Mouse (Mus musculus): ENCODE measurements around the gene Coro2a. TPM values are rescaled to one million over a fixed set of nuclear protein-coding genes. Genes with fewer than 3 reads are reported as not detected.

Coro2a gene
- polyA plus RNA-seq, 1 experiment, result 36.0 TPM

- H3K4me1 ChIP-seq (ENCODE audit: control insufficient read depth, insufficient read depth, insufficient read length), result peaks cover 41% of the 10 kb centered on the region; the same call in 1 of the 2 replicates
- DNase-seq (ENCODE audit: low read depth in 1 of 2, low spot score in 2 of 2), result no peak
- H3K4me3 ChIP-seq (ENCODE audit: extremely low read depth, insufficient read depth, insufficient read length), result no peak overlapping the region
- TF ChIP-seq CTCF (IDR thresholded peaks at IDR 0.05; ENCODE audit: extremely low read depth, insufficient read depth, insufficient read length, insufficient replicate concordance), result no peak
- WGBS, result 88% methylated on average over 8 of the region's 8 CpGs
- H3K27ac ChIP-seq (ENCODE audit: insufficient read depth, low read length), result no peak overlapping the region
- H3K36me3 ChIP-seq (ENCODE audit: control insufficient read depth, insufficient read depth, low read length), result no peaks in the 10 kb centered on the region
- H3K27me3 ChIP-seq (ENCODE audit: control insufficient read depth, insufficient read depth, low read length), result no peaks in the 10 kb centered on the region
Measured at GRCm38 (mm10) chr4:46568169-46568568, 33.8 kb downstream of the Coro2a start.

- Histone ChIP-seq H3K36me3 (ENCODE audit: control insufficient read depth, insufficient read depth, low read length) (peaks cover 2% of the 10 kb centered on the region; the same call in 1 of the 2 replicates), H3K4me1 (ENCODE audit: control insufficient read depth, insufficient read depth, insufficient read length) (peaks cover 34% of the 10 kb centered on the region; the same call in 1 of the 2 replicates), H3K4me3 (ENCODE audit: extremely low read depth, insufficient read depth, insufficient read length) (no peak overlapping the region), H3K27me3 (ENCODE audit: control insufficient read depth, insufficient read depth, low read length) (no peaks in the 10 kb centered on the region), H3K27ac (ENCODE audit: insufficient read depth, low read length) (0 out of 2 replicates have a peak overlapping the region, but pooled peaks have one; percentile 12)
- WGBS, result 48% methylated on average over 8 of the region's 8 CpGs
- no peak for DNase-seq (ENCODE audit: low read depth in 1 of 2, low spot score in 2 of 2)
- no peak for TF ChIP-seq POLR2A (IDR thresholded peaks at IDR 0.05; ENCODE audit: low read depth, low read length)
- TF ChIP-seq CTCF (IDR thresholded peaks at IDR 0.05; ENCODE audit: extremely low read depth, insufficient read depth, insufficient read length, insufficient replicate concordance), result no peak
Measured at GRCm38 (mm10) chr4:46566931-46567671, 34.9 kb downstream of the Coro2a start.

- peak overlapping the region; percentile 52 for H3K27ac ChIP-seq (ENCODE audit: insufficient read depth, low read length)
- no peaks in the 10 kb centered on the region for H3K27me3 ChIP-seq (ENCODE audit: control insufficient read depth, insufficient read depth, low read length)
- peaks cover 34% of the 10 kb centered on the region; the same call in 1 of the 2 replicates for H3K4me1 ChIP-seq (ENCODE audit: control insufficient read depth, insufficient read depth, insufficient read length)
- TF ChIP-seq POLR2A (IDR thresholded peaks at IDR 0.05; ENCODE audit: low read depth, low read length) (no peak), CTCF (IDR thresholded peaks at IDR 0.05; ENCODE audit: extremely low read depth, insufficient read depth, insufficient read length, insufficient replicate concordance) (no peak)
- H3K4me3 ChIP-seq (ENCODE audit: extremely low read depth, insufficient read depth, insufficient read length), result no peak overlapping the region
- 67% methylated on average over 4 of the region's 4 CpGs for WGBS
- no peak for DNase-seq (ENCODE audit: low read depth in 1 of 2, low spot score in 2 of 2)
- peaks cover 4% of the 10 kb centered on the region; the same call in 1 of the 2 replicates for H3K36me3 ChIP-seq (ENCODE audit: control insufficient read depth, insufficient read depth, low read length)
Measured at GRCm38 (mm10) chr4:46565393-46565955, 36.5 kb downstream of the Coro2a start.

- no peak overlapping the region for H3K4me3 ChIP-seq (ENCODE audit: extremely low read depth, insufficient read depth, insufficient read length)
- peaks cover 7% of the 10 kb centered on the region for H3K36me3 ChIP-seq (ENCODE audit: control insufficient read depth, insufficient read depth, low read length)
- no peak for DNase-seq (ENCODE audit: low read depth in 1 of 2, low spot score in 2 of 2)
- 0 out of 2 replicates have a peak overlapping the region, but pooled peaks have one; percentile 9 for H3K27ac ChIP-seq (ENCODE audit: insufficient read depth, low read length)
- WGBS, result 46% methylated on average over 4 of the region's 4 CpGs
- TF ChIP-seq CTCF (IDR thresholded peaks at IDR 0.05; ENCODE audit: extremely low read depth, insufficient read depth, insufficient read length, insufficient replicate concordance) (no peak), POLR2A (IDR thresholded peaks at IDR 0.05; ENCODE audit: low read depth, low read length) (no peak)
- H3K27me3 ChIP-seq (ENCODE audit: control insufficient read depth, insufficient read depth, low read length), result no peaks in the 10 kb centered on the region
- peaks cover 34% of the 10 kb centered on the region; the same call in 1 of the 2 replicates for H3K4me1 ChIP-seq (ENCODE audit: control insufficient read depth, insufficient read depth, insufficient read length)
Measured at GRCm38 (mm10) chr4:46564247-46564646, 37.8 kb downstream of the Coro2a start.

- DNase-seq (ENCODE audit: low read depth in 1 of 2, low spot score in 2 of 2), result peak; percentile 17 to 42
- Histone ChIP-seq H3K4me3 (ENCODE audit: extremely low read depth, insufficient read depth, insufficient read length) (no peak overlapping the region), H3K27ac (ENCODE audit: insufficient read depth, low read length) (0 out of 2 replicates have a peak overlapping the region, but pooled peaks have one; percentile 9), H3K27me3 (ENCODE audit: control insufficient read depth, insufficient read depth, low read length) (no peaks in the 10 kb centered on the region), H3K4me1 (ENCODE audit: control insufficient read depth, insufficient read depth, insufficient read length) (peaks cover 36% of the 10 kb centered on the region; the same call in 1 of the 2 replicates), H3K36me3 (ENCODE audit: control insufficient read depth, insufficient read depth, low read length) (peaks cover 7% of the 10 kb centered on the region)
- no peak for TF ChIP-seq POLR2A (IDR thresholded peaks at IDR 0.05; ENCODE audit: low read depth, low read length)
- TF ChIP-seq CTCF (IDR thresholded peaks at IDR 0.05; ENCODE audit: extremely low read depth, insufficient read depth, insufficient read length, insufficient replicate concordance), result no peak
- whole genome bisulfite sequencing, result 19% methylated on average over 10 of the region's 10 CpGs
Measured at GRCm38 (mm10) chr4:46563847-46564246, 38.2 kb downstream of the Coro2a start.

GRCm38 (mm10) chr4:46562841-46563240 is 39.2 kb downstream of the Coro2a start:
- Histone ChIP-seq H3K4me1 (ENCODE audit: control insufficient read depth, insufficient read depth, insufficient read length) (peaks cover 43% of the 10 kb centered on the region; the same call in 1 of the 2 replicates), H3K27me3 (ENCODE audit: control insufficient read depth, insufficient read depth, low read length) (no peaks in the 10 kb centered on the region), H3K36me3 (ENCODE audit: control insufficient read depth, insufficient read depth, low read length) (peaks cover 7% of the 10 kb centered on the region), H3K4me3 (ENCODE audit: extremely low read depth, insufficient read depth, insufficient read length) (no peak overlapping the region), H3K27ac (ENCODE audit: insufficient read depth, low read length) (no peak overlapping the region)
- WGBS, result 97% methylated on average over 14 of the region's 14 CpGs
- no peak for TF ChIP-seq POLR2A (IDR thresholded peaks at IDR 0.05; ENCODE audit: low read depth, low read length)
- TF ChIP-seq CTCF (IDR thresholded peaks at IDR 0.05; ENCODE audit: extremely low read depth, insufficient read depth, insufficient read length, insufficient replicate concordance), result no peak
- DNase-seq (ENCODE audit: low read depth in 1 of 2, low spot score in 2 of 2), result no peak
